Mouse (Mus musculus) forebrain, embryonic 14.5 days (tissue): ENCODE results near the gene Sntb2. TPM values are rescaled to one million over a fixed set of nuclear protein-coding genes. Genes with fewer than 3 reads are reported as not detected.
"Not testable (repeated sequence)": the region's sequence is repeated elsewhere in the genome, so short reads cannot be mapped to it uniquely, and the experiment has no call there.

Experiments
- ATAC-seq: fragments of 200-750 bp; cut with Nextera tagmentation; 2 replicates; pipeline ENCODE4 v1.8.0; 2017; ENCODE audit warnings: mild to moderate bottlenecking, moderate library complexity
- DNase-seq: peaks from one replicate; pipeline ENCODE4 v3.0.0-alpha.2; 2015; ENCODE audit warnings: low spot score
- H3K27ac ChIP-seq: fragments of 300-500 bp; sonication (generic); 2 replicates; pipeline ENCODE4 v1.5.1; 2014; ENCODE audit warnings: low read depth, mild to moderate bottlenecking, control low read depth, low read length, moderate library complexity
- H3K27me3 ChIP-seq: fragments of 300-500 bp; sonication (generic); replicated peaks from 2 replicates; pipeline ENCODE4 v1.6.1; 2014; ENCODE audit warnings: low read length, control low read depth, mixed read lengths; ENCODE audit not compliant: control insufficient read depth, insufficient read depth
- H3K36me3 ChIP-seq: fragments of 300-500 bp; sonication (generic); 2 replicates; pipeline ENCODE4 v1.6.1; 2014; ENCODE audit warnings: low read length, control low read depth; ENCODE audit not compliant: control insufficient read depth, insufficient read depth
- H3K4me1 ChIP-seq: fragments of 300-500 bp; sonication (generic); 2 replicates; pipeline ENCODE4 v1.6.1; 2014; ENCODE audit warnings: antibody characterized with exemption, low read length, control low read depth; ENCODE audit not compliant: control insufficient read depth, insufficient read depth
- H3K4me2 ChIP-seq: fragments of 300-500 bp; sonication (generic); 2 replicates; pipeline ENCODE4 v1.6.1; 2014; ENCODE audit warnings: mild to moderate bottlenecking, control low read depth, low read length
- H3K4me3 ChIP-seq: fragments of 300-500 bp; sonication (generic); 2 replicates; pipeline ENCODE4 v1.5.1; 2014; ENCODE audit warnings: low read depth, low read length, control low read depth
- H3K9ac ChIP-seq: fragments of 300-500 bp; sonication (generic); 2 replicates; pipeline ENCODE4 v1.6.1; 2014; ENCODE audit warnings: mild to moderate bottlenecking, low read length, control low read depth, moderate library complexity
- H3K9me3 ChIP-seq: fragments of 300-500 bp; sonication (generic); replicated peaks from 2 replicates; pipeline ENCODE4 v1.6.1; 2016; ENCODE audit warnings: low read length, control low read depth, mixed read lengths; ENCODE audit not compliant: control insufficient read depth
- WGBS: fragments of 180-500 bp; shearing (Covaris S2); extraction: QIAGEN DNeasy Blood & Tissue Kit; methylation state at CpG from one replicate; pipeline ENCODE4 v1.1.7; 2014; 5-methylcytosine and 5-hydroxymethylcytosine counted together
- polyA plus RNA-seq: library from polyadenylated mRNA; unstranded; fragments of >200 nt; fragmentation: Nextera tagmentation; extraction: Ambion mirVana; gene quantifications from 2 replicates; pipeline ENCODE4 v1.2.1, GENCODE M21; 2014

The Sntb2 gene
- polyA plus RNA-seq, 1 experiment from 2014 or later: 2.3 TPM

GRCm38 (mm10) chr8:106925446-106925845 is 10.1 kb upstream of the Sntb2 start:
- H3K9me3 ChIP-seq: no peaks in the 10 kb centered on the region
- H3K36me3 ChIP-seq: peaks cover 28% of the 10 kb centered on the region
- ATAC-seq: no peak
- DNase-seq: no peak
- no peaks in the 10 kb centered on the region for H3K27me3 ChIP-seq
- no peak overlapping the region for H3K4me3 ChIP-seq
- H3K4me1 ChIP-seq: no peaks in the 10 kb centered on the region
- no peak overlapping the region for H3K4me2 ChIP-seq
- 89% methylated on average over 4 of the region's 4 CpGs for WGBS
- no peak overlapping the region for H3K27ac ChIP-seq
- no peak overlapping the region for H3K9ac ChIP-seq

- Histone ChIP-seq H3K4me3 (no peak overlapping the region), H3K4me1 (no peaks in the 10 kb centered on the region), H3K27ac (no peak overlapping the region), H3K36me3 (peaks cover 19% of the 10 kb centered on the region), H3K9me3 (no peaks in the 10 kb centered on the region), H3K4me2 (no peak overlapping the region), H3K9ac (no peak overlapping the region), H3K27me3 (no peaks in the 10 kb centered on the region)
- no peak for ATAC-seq
- no peak for DNase-seq
- 50% methylated on average over 4 of the region's 4 CpGs for whole genome bisulfite sequencing
Measured at GRCm38 (mm10) chr8:106927247-106927646, 8.3 kb upstream of the Sntb2 start.

GRCm38 (mm10) chr8:106928182-106928581 is 7.4 kb upstream of the Sntb2 start:
- H3K4me2 ChIP-seq, H3K4me3 ChIP-seq, ATAC-seq, H3K27ac ChIP-seq, H3K9me3 ChIP-seq, H3K9ac ChIP-seq, DNase-seq, H3K4me1 ChIP-seq, H3K27me3 ChIP-seq: not testable (repeated sequence)
- peaks cover 11% of the 10 kb centered on the region for H3K36me3 ChIP-seq
- 89% methylated on average over 10 of the region's 11 CpGs for WGBS

GRCm38 (mm10) chr8:106929155-106929913 is 6.2 kb upstream of the Sntb2 start:
- Histone ChIP-seq H3K4me1 (peaks cover 5% of the 10 kb centered on the region; the same call in 1 of the 2 replicates), H3K36me3 (peaks cover 5% of the 10 kb centered on the region; the same call in 1 of the 2 replicates), H3K9me3 (no peaks in the 10 kb centered on the region), H3K27ac (no peak overlapping the region), H3K9ac (no peak overlapping the region), H3K4me3 (no peak overlapping the region), H3K27me3 (0 out of 2 replicates have a peak, but pooled peaks cover 9% of the 10 kb centered on the region), H3K4me2 (no peak overlapping the region)
- ATAC-seq (no peak), DNase-seq (peak; percentile 41)
- WGBS: 72% methylated on average over 6 of the region's 6 CpGs

GRCm38 (mm10) chr8:106929921-106930320 is 5.6 kb upstream of the Sntb2 start:
- H3K4me1 ChIP-seq: peaks cover 5% of the 10 kb centered on the region; the same call in 1 of the 2 replicates
- WGBS: 80% methylated on average over 5 of the region's 5 CpGs
- DNase-seq (no peak), ATAC-seq (no peak)
- H3K27me3 ChIP-seq: peaks cover 12% of the 10 kb centered on the region; the same call in 1 of the 2 replicates
- H3K36me3 ChIP-seq: no peaks in the 10 kb centered on the region
- H3K4me3 ChIP-seq: no peak overlapping the region
- H3K9me3 ChIP-seq: no peaks in the 10 kb centered on the region
- H3K9ac ChIP-seq: no peak overlapping the region
- no peak overlapping the region for H3K27ac ChIP-seq
- no peak overlapping the region for H3K4me2 ChIP-seq

GRCm38 (mm10) chr8:106932376-106933065 is 3.0 kb upstream of the Sntb2 start:
- ATAC-seq (no peak), DNase-seq (peak; percentile 67)
- Histone ChIP-seq H3K4me1 (peaks cover 12% of the 10 kb centered on the region), H3K4me3 (no peak overlapping the region), H3K36me3 (no peaks in the 10 kb centered on the region), H3K4me2 (peak overlapping the region; percentile 39), H3K9me3 (no peaks in the 10 kb centered on the region), H3K9ac (no peak overlapping the region), H3K27me3 (peaks cover 12% of the 10 kb centered on the region; the same call in 1 of the 2 replicates), H3K27ac (no peak overlapping the region)
- WGBS: 10% methylated on average over 22 of the region's 22 CpGs

GRCm38 (mm10) chr8:106933506-106934143 is 1.9 kb upstream of the Sntb2 start:
- ATAC-seq (no peak), DNase-seq (no peak)
- Histone ChIP-seq H3K36me3 (no peaks in the 10 kb centered on the region), H3K27me3 (peaks cover 18% of the 10 kb centered on the region), H3K9me3 (no peaks in the 10 kb centered on the region), H3K4me3 (no peak overlapping the region), H3K4me2 (no peak overlapping the region), H3K9ac (no peak overlapping the region), H3K4me1 (peaks cover 15% of the 10 kb centered on the region), H3K27ac (no peak overlapping the region)
- WGBS: 85% methylated on average over 4 of the region's 4 CpGs

- DNase-seq (no peak), ATAC-seq (no peak)
- 80% methylated on average over 16 of the region's 16 CpGs for WGBS
- Histone ChIP-seq H3K4me1 (peaks cover 15% of the 10 kb centered on the region), H3K4me2 (no peak overlapping the region), H3K27me3 (peaks cover 25% of the 10 kb centered on the region), H3K4me3 (no peak overlapping the region), H3K36me3 (no peaks in the 10 kb centered on the region), H3K9me3 (no peaks in the 10 kb centered on the region), H3K27ac (no peak overlapping the region), H3K9ac (no peak overlapping the region)
Measured at GRCm38 (mm10) chr8:106934226-106934977, 1.1 kb upstream of the Sntb2 start.
